Mouse (Mus musculus) midbrain, embryonic 11.5 days (tissue): ENCODE measurements around the gene Aoc3. TPM values are rescaled to one million over a fixed set of nuclear protein-coding genes. Genes with fewer than 3 reads are reported as not detected.

Experiments
- ATAC-seq: fragments of 200-750 bp; cut with Nextera tagmentation; 2 replicates; pipeline ENCODE4 v1.8.0; 2017; ENCODE audit warnings: moderate TSS enrichment, moderate library complexity; ENCODE audit not compliant: low FRiP score
- DNase-seq: peaks from one replicate; pipeline ENCODE4 v3.0.0; 2015; ENCODE audit warnings: low spot score; ENCODE audit errors: missing footprints
- H3K27ac ChIP-seq: fragments of 300-500 bp; sonication (generic); 2 replicates; pipeline ENCODE4 v1.5.1; 2014; ENCODE audit warnings: low read depth, low read length
- H3K27me3 ChIP-seq: fragments of 300-500 bp; sonication (generic); 2 replicates; pipeline ENCODE4 v1.6.1; 2014; ENCODE audit warnings: mild to moderate bottlenecking, low read length, moderate library complexity, mixed read lengths; ENCODE audit not compliant: control insufficient read depth, insufficient read depth
- H3K36me3 ChIP-seq: fragments of 300-500 bp; sonication (generic); 2 replicates; pipeline ENCODE4 v1.6.1; 2014; ENCODE audit warnings: mild to moderate bottlenecking, low read length, moderate library complexity, mixed read lengths; ENCODE audit not compliant: control insufficient read depth, insufficient read depth
- H3K4me1 ChIP-seq: fragments of 300-500 bp; sonication (generic); 2 replicates; pipeline ENCODE4 v1.6.1; 2014; ENCODE audit warnings: low read length; ENCODE audit not compliant: control insufficient read depth, insufficient read depth
- H3K4me2 ChIP-seq: fragments of 300-500 bp; sonication (generic); 2 replicates; pipeline ENCODE4 v1.6.1; 2014; ENCODE audit warnings: mild to moderate bottlenecking, moderate library complexity
- H3K4me3 ChIP-seq: fragments of 300-500 bp; sonication (generic); 2 replicates; pipeline ENCODE4 v1.5.1; 2014; ENCODE audit warnings: low read depth, low read length
- H3K9ac ChIP-seq: fragments of 300-500 bp; sonication (generic); 2 replicates; pipeline ENCODE4 v1.6.1; 2014; ENCODE audit warnings: low read length
- H3K9me3 ChIP-seq: fragments of 300-500 bp; sonication (generic); 2 replicates; pipeline ENCODE4 v1.6.1; 2016; ENCODE audit warnings: low read length; ENCODE audit not compliant: control insufficient read depth
- WGBS: fragments of 180-500 bp; shearing (Covaris S2); extraction: QIAGEN DNeasy Blood & Tissue Kit; methylation state at CpG from one replicate; pipeline ENCODE4 v1.1.7; 2014; 5-methylcytosine and 5-hydroxymethylcytosine counted together
- polyA plus RNA-seq: library from polyadenylated mRNA; unstranded; fragments of >200 nt; fragmentation: Nextera tagmentation; extraction: Ambion mirVana; gene quantifications from 2 replicates; pipeline ENCODE4 v1.2.1, GENCODE M21; 2014

Aoc3 gene
- polyA plus RNA-seq, 1 experiment from 2014 or later: not detected

GRCm38 (mm10) chr11:101354438-101355010 lies 24.1 kb downstream of the Aoc3 start:
- 79% methylated on average over 5 of the region's 5 CpGs for WGBS

GRCm38 (mm10) chr11:101355916-101356315 lies 25.5 kb downstream of the Aoc3 start:
- no peak overlapping the region for H3K9ac ChIP-seq
- no peak overlapping the region for H3K4me3 ChIP-seq
- no peaks in the 10 kb centered on the region for H3K36me3 ChIP-seq
- H3K4me2 ChIP-seq: no peak overlapping the region
- H3K27me3 ChIP-seq: no peaks in the 10 kb centered on the region
- 92% methylated on average over 2 of the region's 2 CpGs for WGBS
- no peaks in the 10 kb centered on the region for H3K4me1 ChIP-seq
- DNase-seq (no peak), ATAC-seq (no peak)
- H3K27ac ChIP-seq: no peak overlapping the region
- no peaks in the 10 kb centered on the region for H3K9me3 ChIP-seq

More at GRCm38 (mm10) chr11:101354438-101355010, 24.1 kb downstream of the Aoc3 start:
- Histone ChIP-seq H3K27ac (no peak overlapping the region), H3K4me1 (no peaks in the 10 kb centered on the region), H3K9me3 (no peaks in the 10 kb centered on the region), H3K27me3 (no peaks in the 10 kb centered on the region), H3K9ac (no peak overlapping the region), H3K4me2 (no peak overlapping the region), H3K4me3 (no peak overlapping the region), H3K36me3 (no peaks in the 10 kb centered on the region)
- peak; percentile 76 for DNase-seq
- no peak for ATAC-seq

- Histone ChIP-seq H3K36me3 (no peaks in the 10 kb centered on the region), H3K4me1 (no peaks in the 10 kb centered on the region), H3K9me3 (no peaks in the 10 kb centered on the region), H3K9ac (no peak overlapping the region), H3K27me3 (no peaks in the 10 kb centered on the region), H3K27ac (no peak overlapping the region), H3K4me3 (no peak overlapping the region), H3K4me2 (no peak overlapping the region)
- WGBS: 75% methylated on average over 3 of the region's 3 CpGs
- DNase-seq (no peak), ATAC-seq (no peak)
These were observed 27.2 kb downstream of the Aoc3 start for GRCm38 (mm10) chr11:101357505-101358182.

GRCm38 (mm10) chr11:101359776-101360175 lies 29.4 kb downstream of the Aoc3 start:
- Histone ChIP-seq H3K9me3 (no peaks in the 10 kb centered on the region), H3K27me3 (no peaks in the 10 kb centered on the region), H3K27ac (no peak overlapping the region), H3K4me3 (no peak overlapping the region), H3K36me3 (no peaks in the 10 kb centered on the region), H3K4me1 (no peaks in the 10 kb centered on the region), H3K4me2 (no peak overlapping the region), H3K9ac (no peak overlapping the region)
- ATAC-seq: no peak
- no peak for DNase-seq
- WGBS: 79% methylated on average over 9 of the region's 9 CpGs

GRCm38 (mm10) chr11:101360651-101361113 lies 30.3 kb downstream of the Aoc3 start:
- Histone ChIP-seq H3K36me3 (no peaks in the 10 kb centered on the region), H3K9ac (no peak overlapping the region), H3K4me2 (no peak overlapping the region), H3K4me3 (no peak overlapping the region), H3K9me3 (no peaks in the 10 kb centered on the region), H3K27ac (no peak overlapping the region), H3K27me3 (no peaks in the 10 kb centered on the region), H3K4me1 (no peaks in the 10 kb centered on the region)
- whole genome bisulfite sequencing: 69% methylated on average over 3 of the region's 3 CpGs
- no peak for ATAC-seq
- no peak for DNase-seq

GRCm38 (mm10) chr11:101364531-101364931 lies 34.1 kb downstream of the Aoc3 start:
- no peak for DNase-seq
- 84% methylated on average over 5 of the region's 5 CpGs for WGBS
- Histone ChIP-seq H3K9me3 (no peaks in the 10 kb centered on the region), H3K27me3 (no peaks in the 10 kb centered on the region), H3K9ac (no peak overlapping the region), H3K27ac (no peak overlapping the region), H3K36me3 (no peaks in the 10 kb centered on the region), H3K4me1 (no peaks in the 10 kb centered on the region), H3K4me3 (no peak overlapping the region), H3K4me2 (no peak overlapping the region)
- no peak for ATAC-seq

- no peak for ATAC-seq
- H3K9ac ChIP-seq: no peak within 1 kb of the TSS
- H3K36me3 ChIP-seq: no peaks in the 10 kb centered on the region
- no peak within 1 kb of the TSS for H3K4me2 ChIP-seq
- no peaks in the 10 kb centered on the region for H3K9me3 ChIP-seq
- H3K27me3 ChIP-seq: no peaks in the 10 kb centered on the region
- no peak within 1 kb of the TSS for H3K27ac ChIP-seq
- no peaks in the 10 kb centered on the region for H3K4me1 ChIP-seq
- H3K4me3 ChIP-seq: no peak within 1 kb of the TSS
- DNase-seq: no peak
- 90% methylated on average over 8 of the region's 8 CpGs for WGBS
These were observed 37.0 kb downstream of the Aoc3 start, which contains the start of gene G6pc for GRCm38 (mm10) chr11:101367326-101367935. Gene G6pc, plus strand, starts transcription at chr11:101367561.

- H3K9me3 ChIP-seq: no peaks in the 10 kb centered on the region
- H3K27ac ChIP-seq: no peak overlapping the region
- H3K4me3 ChIP-seq: no peak overlapping the region
- no peak overlapping the region for H3K4me2 ChIP-seq
- ATAC-seq (no peak), DNase-seq (no peak)
- no peaks in the 10 kb centered on the region for H3K27me3 ChIP-seq
- H3K9ac ChIP-seq: no peak overlapping the region
- no peaks in the 10 kb centered on the region for H3K36me3 ChIP-seq
- 83% methylated on average over 5 of the region's 5 CpGs for WGBS
- H3K4me1 ChIP-seq: no peaks in the 10 kb centered on the region
These were observed 39.7 kb downstream of the Aoc3 start for GRCm38 (mm10) chr11:101370141-101370540.

- no peak for ATAC-seq
- 73% methylated on average over 7 of the region's 7 CpGs for WGBS
- no peak overlapping the region for H3K27ac ChIP-seq
- no peaks in the 10 kb centered on the region for H3K27me3 ChIP-seq
- DNase-seq: no peak
- H3K4me1 ChIP-seq: no peaks in the 10 kb centered on the region
- H3K4me2 ChIP-seq: no peak overlapping the region
- H3K9me3 ChIP-seq: no peaks in the 10 kb centered on the region
- H3K4me3 ChIP-seq: no peak overlapping the region
- H3K36me3 ChIP-seq: no peaks in the 10 kb centered on the region
- no peak overlapping the region for H3K9ac ChIP-seq
These were observed 44.1 kb downstream of the Aoc3 start for GRCm38 (mm10) chr11:101374421-101374938.
